Mouse (Mus musculus): ENCODE measurements around the gene 4930438A08Rik.

- TF ChIP-seq CTCF (IDR thresholded peaks at IDR 0.05; ENCODE audit: low read depth, low read length) (no peak), POLR2A (IDR thresholded peaks at IDR 0.05; ENCODE audit: extremely low read depth, insufficient read depth, low read length) (no peak)
Measured at GRCm38 (mm10) chr11:58290812-58291211, 16.2 kb downstream of the 4930438A08Rik start.
